Mouse (Mus musculus): Measurements from ENCODE around the gene Zfp2. TPM values are rescaled to one million over a fixed set of nuclear protein-coding genes. Genes with fewer than 3 reads are reported as not detected.

The Zfp2 gene
- polyA plus RNA-seq, 1 experiment from 2014 or later: 9.2 TPM

- peak; percentile 77 for ATAC-seq (replicated peaks; ENCODE audit: insufficient number of reproducible peaks, low FRiP score, low TSS enrichment)
- Histone ChIP-seq H3K9me3 (replicated peaks; ENCODE audit: control insufficient read depth, low read length) (no peaks in the 10 kb centered on the region; the same call in none of the 2 replicates), H3K27ac (ENCODE audit: low read depth, low read length) (no peak within 1 kb of the TSS), H3K36me3 (ENCODE audit: control insufficient read depth, insufficient read depth, low read length) (peaks cover 3% of the 10 kb centered on the region; the same call in 1 of the 2 replicates), H3K4me2 (peak within 1 kb of the TSS; percentile 72), H3K9ac (ENCODE audit: low read depth, low read length) (peak within 1 kb of the TSS; percentile 71), H3K27me3 (ENCODE audit: control insufficient read depth, insufficient read depth, low read length) (no peaks in the 10 kb centered on the region), H3K4me3 (ENCODE audit: low read depth, low read length) (peak within 1 kb of the TSS; percentile 43), H3K4me1 (ENCODE audit: control insufficient read depth, insufficient read depth, low read length) (0 out of 2 replicates have a peak, but pooled peaks cover 3% of the 10 kb centered on the region)
- WGBS (ENCODE audit: insufficient replicate concordance): 6% methylated on average over 26 of the region's 26 CpGs
Observed at GRCm38 (mm10) chr11:50887390-50888128, 28.4 kb downstream of the Zfp2 start, which contains the start of gene Zfp454. Gene Zfp454 (minus strand): TSS chr11:50887651.

DNA sequence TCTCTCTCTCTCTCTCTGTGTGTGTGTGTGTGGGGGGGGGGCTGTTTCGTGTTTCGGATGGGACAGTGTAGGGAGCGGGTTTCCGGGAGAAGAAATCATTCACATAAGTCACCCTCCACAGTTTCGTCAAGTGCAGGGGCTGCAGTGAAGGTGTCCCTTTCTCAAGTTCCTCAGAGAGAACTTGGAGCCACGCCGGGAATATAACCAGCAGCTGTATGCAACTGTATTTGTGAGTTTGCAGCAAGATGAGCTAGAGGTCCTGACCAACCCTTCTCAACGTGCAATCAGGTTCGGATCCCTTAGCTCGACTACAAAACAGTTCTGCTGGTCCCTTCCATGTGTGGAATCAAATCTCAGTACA is 29.1 kb downstream of the Zfp2 start:
- ATAC-seq (replicated peaks; ENCODE audit: insufficient number of reproducible peaks, low FRiP score, low TSS enrichment): no peak

GRCm38 (mm10) chr11:50886231-50886932 is 29.6 kb downstream of the Zfp2 start:
- Histone ChIP-seq H3K9ac (ENCODE audit: low read depth, low read length) (peak overlapping the region; percentile 71), H3K36me3 (ENCODE audit: control insufficient read depth, insufficient read depth, low read length) (peaks cover 3% of the 10 kb centered on the region; the same call in 1 of the 2 replicates), H3K4me1 (ENCODE audit: control insufficient read depth, insufficient read depth, low read length) (0 out of 2 replicates have a peak, but pooled peaks cover 3% of the 10 kb centered on the region), H3K27me3 (ENCODE audit: control insufficient read depth, insufficient read depth, low read length) (no peaks in the 10 kb centered on the region), H3K9me3 (replicated peaks; ENCODE audit: control insufficient read depth, low read length) (no peaks in the 10 kb centered on the region), H3K4me3 (ENCODE audit: low read depth, low read length) (peak overlapping the region; percentile 43), H3K27ac (ENCODE audit: low read depth, low read length) (no peak overlapping the region), H3K4me2 (peak overlapping the region; percentile 72)
- ATAC-seq (replicated peaks; ENCODE audit: insufficient number of reproducible peaks, low FRiP score, low TSS enrichment): no peak
- 46% methylated on average over 8 of the region's 8 CpGs for WGBS (ENCODE audit: insufficient replicate concordance)

More for the DNA sequence above, 29.1 kb downstream of the Zfp2 start:
- Histone ChIP-seq H3K9ac (ENCODE audit: low read depth, low read length) (peak overlapping the region; percentile 71), H3K9me3 (replicated peaks; ENCODE audit: control insufficient read depth, low read length) (no peaks in the 10 kb centered on the region; the same call in 1 of the 2 replicates), H3K27ac (ENCODE audit: low read depth, low read length) (no peak overlapping the region), H3K36me3 (ENCODE audit: control insufficient read depth, insufficient read depth, low read length) (peaks cover 3% of the 10 kb centered on the region; the same call in 1 of the 2 replicates), H3K27me3 (ENCODE audit: control insufficient read depth, insufficient read depth, low read length) (no peaks in the 10 kb centered on the region), H3K4me3 (ENCODE audit: low read depth, low read length) (peak overlapping the region; percentile 43), H3K4me1 (ENCODE audit: control insufficient read depth, insufficient read depth, low read length) (0 out of 2 replicates have a peak, but pooled peaks cover 3% of the 10 kb centered on the region), H3K4me2 (peak overlapping the region; percentile 72)
- 25% methylated on average over 10 of the region's 10 CpGs for WGBS (ENCODE audit: insufficient replicate concordance)

- no peaks in the 10 kb centered on the region for H3K27me3 ChIP-seq (ENCODE audit: control insufficient read depth, insufficient read depth, low read length)
- 0 out of 2 replicates have a peak, but pooled peaks cover 3% of the 10 kb centered on the region for H3K4me1 ChIP-seq (ENCODE audit: control insufficient read depth, insufficient read depth, low read length)
- H3K9me3 ChIP-seq (replicated peaks; ENCODE audit: control insufficient read depth, low read length): no peaks in the 10 kb centered on the region; the same call in 1 of the 2 replicates
- no peak for ATAC-seq (replicated peaks; ENCODE audit: insufficient number of reproducible peaks, low FRiP score, low TSS enrichment)
- H3K9ac ChIP-seq (ENCODE audit: low read depth, low read length): no peak overlapping the region
- 65% methylated on average over 3 of the region's 3 CpGs for WGBS (ENCODE audit: insufficient replicate concordance)
- no peak overlapping the region for H3K4me3 ChIP-seq (ENCODE audit: low read depth, low read length)
- H3K36me3 ChIP-seq (ENCODE audit: control insufficient read depth, insufficient read depth, low read length): peaks cover 19% of the 10 kb centered on the region
- no peak overlapping the region for H3K27ac ChIP-seq (ENCODE audit: low read depth, low read length)
- no peak overlapping the region for H3K4me2 ChIP-seq
Observed at GRCm38 (mm10) chr11:50883756-50884155, 32.2 kb downstream of the Zfp2 start.

DNA sequence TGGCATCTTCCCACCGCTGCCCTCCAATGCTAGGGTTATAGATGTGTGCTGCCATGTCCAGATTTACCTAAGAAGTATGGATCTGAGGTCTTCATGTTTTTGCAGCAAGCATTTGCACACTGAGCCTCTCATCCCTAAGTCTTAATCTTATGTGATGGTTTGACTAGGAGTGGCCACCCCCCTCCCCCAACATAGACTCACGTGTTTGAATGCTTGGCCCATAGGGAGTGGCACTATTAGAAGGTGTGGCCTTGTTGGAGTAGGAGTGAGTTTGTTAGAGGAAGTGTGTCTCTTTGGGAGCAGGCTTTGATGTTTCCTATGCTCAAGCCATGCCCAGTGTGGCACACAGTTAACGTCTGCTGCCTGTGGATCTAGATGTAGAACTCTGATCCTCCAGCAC is 37.3 kb downstream of the Zfp2 start:
- Histone ChIP-seq H3K4me2 (no peak overlapping the region), H3K9me3 (replicated peaks; ENCODE audit: control insufficient read depth, low read length) (peaks cover 11% of the 10 kb centered on the region), H3K4me1 (ENCODE audit: control insufficient read depth, insufficient read depth, low read length) (no peaks in the 10 kb centered on the region), H3K9ac (ENCODE audit: low read depth, low read length) (no peak overlapping the region), H3K36me3 (ENCODE audit: control insufficient read depth, insufficient read depth, low read length) (peaks cover 32% of the 10 kb centered on the region), H3K27me3 (ENCODE audit: control insufficient read depth, insufficient read depth, low read length) (no peaks in the 10 kb centered on the region), H3K27ac (ENCODE audit: low read depth, low read length) (no peak overlapping the region), H3K4me3 (ENCODE audit: low read depth, low read length) (no peak overlapping the region)
- ATAC-seq (replicated peaks; ENCODE audit: insufficient number of reproducible peaks, low FRiP score, low TSS enrichment): no peak
- WGBS (ENCODE audit: insufficient replicate concordance): 85% methylated on average over 3 of the region's 3 CpGs

GRCm38 (mm10) chr11:50850989-50851601 is 64.9 kb downstream of the Zfp2 start:
- WGBS (ENCODE audit: insufficient replicate concordance): under 1% methylated on average over 68 of the region's 72 CpGs
- ATAC-seq (replicated peaks; ENCODE audit: insufficient number of reproducible peaks, low FRiP score, low TSS enrichment): no peak
- peaks cover 8% of the 10 kb centered on the region for H3K4me1 ChIP-seq (ENCODE audit: control insufficient read depth, insufficient read depth, low read length)
- H3K27ac ChIP-seq (ENCODE audit: low read depth, low read length): no peak overlapping the region
- peak overlapping the region; percentile 94 for H3K4me2 ChIP-seq
- peak overlapping the region; percentile 53 for H3K4me3 ChIP-seq (ENCODE audit: low read depth, low read length)
- H3K27me3 ChIP-seq (ENCODE audit: control insufficient read depth, insufficient read depth, low read length): peaks cover 52% of the 10 kb centered on the region
- H3K9me3 ChIP-seq (replicated peaks; ENCODE audit: control insufficient read depth, low read length): peaks cover 3% of the 10 kb centered on the region; the same call in 1 of the 2 replicates
- H3K36me3 ChIP-seq (ENCODE audit: control insufficient read depth, insufficient read depth, low read length): no peaks in the 10 kb centered on the region
- H3K9ac ChIP-seq (ENCODE audit: low read depth, low read length): 0 out of 2 replicates have a peak overlapping the region, but pooled peaks have one; percentile 28

DNA sequence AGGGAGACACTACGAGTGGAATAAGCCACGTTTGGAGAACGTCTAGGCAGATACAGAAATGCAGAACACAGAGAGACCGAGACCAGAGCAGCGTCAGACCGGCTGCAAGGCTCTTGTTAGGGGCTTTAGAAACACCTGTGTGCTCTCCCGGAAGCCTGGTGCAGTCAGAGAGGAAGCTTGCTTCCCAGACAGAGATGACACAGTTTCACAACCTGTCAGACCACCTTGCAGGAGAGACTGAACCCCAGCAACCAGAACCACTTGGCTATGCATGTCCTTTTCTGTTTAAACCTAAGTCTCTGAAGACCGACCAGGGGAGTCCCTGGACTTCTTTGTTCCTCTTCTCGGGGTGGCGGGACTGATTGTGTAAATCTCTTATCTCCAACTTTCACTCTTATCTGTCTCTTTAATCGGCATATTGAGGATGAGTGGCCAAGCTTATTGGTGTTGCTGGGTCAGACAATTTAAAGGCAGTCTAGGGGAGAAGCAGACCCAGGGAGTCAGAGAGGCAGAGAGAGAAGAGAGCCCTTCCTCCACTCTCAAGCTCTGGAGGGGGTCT is 65.7 kb downstream of the Zfp2 start, which contains the start of gene Grm6:
TSS of gene Grm6 (plus strand) at position 509 of the 559 bp plus-strand sequence.
- H3K36me3 ChIP-seq (ENCODE audit: control insufficient read depth, insufficient read depth, low read length): no peaks in the 10 kb centered on the region
- ATAC-seq (replicated peaks; ENCODE audit: insufficient number of reproducible peaks, low FRiP score, low TSS enrichment): no peak
- WGBS (ENCODE audit: insufficient replicate concordance): 4% methylated on average over 11 of the region's 11 CpGs
- 0 out of 2 replicates have a peak within 1 kb of the TSS, but pooled peaks have one; percentile 28 for H3K9ac ChIP-seq (ENCODE audit: low read depth, low read length)
- H3K27ac ChIP-seq (ENCODE audit: low read depth, low read length): no peak within 1 kb of the TSS
- H3K27me3 ChIP-seq (ENCODE audit: control insufficient read depth, insufficient read depth, low read length): peaks cover 52% of the 10 kb centered on the region
- H3K4me1 ChIP-seq (ENCODE audit: control insufficient read depth, insufficient read depth, low read length): peaks cover 8% of the 10 kb centered on the region
- H3K4me2 ChIP-seq: peak within 1 kb of the TSS; percentile 94
- H3K4me3 ChIP-seq (ENCODE audit: low read depth, low read length): peak within 1 kb of the TSS; percentile 53
- H3K9me3 ChIP-seq (replicated peaks; ENCODE audit: control insufficient read depth, low read length): peaks cover 3% of the 10 kb centered on the region; the same call in 1 of the 2 replicates

DNA sequence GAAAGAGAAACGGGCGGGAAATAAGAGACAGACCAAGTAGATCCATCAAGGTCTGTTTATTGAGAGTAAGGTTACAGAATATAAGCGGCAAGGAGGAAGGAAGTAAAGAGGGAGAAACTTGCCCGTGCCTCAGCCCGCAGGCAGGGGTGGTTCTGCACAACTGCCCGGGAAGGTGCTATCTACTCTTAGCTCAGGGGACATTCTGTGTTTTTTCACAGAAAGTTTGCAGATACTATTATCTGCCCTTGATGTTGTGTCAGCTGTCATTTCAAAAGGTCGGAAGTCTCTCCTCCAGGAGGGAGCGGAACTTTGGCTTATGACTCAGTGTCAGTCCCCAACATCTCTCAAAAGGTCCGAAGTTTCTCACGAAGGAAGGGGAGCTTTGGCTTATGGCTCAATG is 66.7 kb downstream of the Zfp2 start:
- Histone ChIP-seq H3K27me3 (ENCODE audit: control insufficient read depth, insufficient read depth, low read length) (peaks cover 52% of the 10 kb centered on the region), H3K9ac (ENCODE audit: low read depth, low read length) (no peak overlapping the region), H3K9me3 (replicated peaks; ENCODE audit: control insufficient read depth, low read length) (peaks cover 3% of the 10 kb centered on the region; the same call in 1 of the 2 replicates), H3K4me1 (ENCODE audit: control insufficient read depth, insufficient read depth, low read length) (peaks cover 8% of the 10 kb centered on the region), H3K4me2 (peak overlapping the region; percentile 94), H3K27ac (ENCODE audit: low read depth, low read length) (no peak overlapping the region), H3K4me3 (ENCODE audit: low read depth, low read length) (no peak overlapping the region), H3K36me3 (ENCODE audit: control insufficient read depth, insufficient read depth, low read length) (no peaks in the 10 kb centered on the region)
- WGBS (ENCODE audit: insufficient replicate concordance): 4% methylated on average over 10 of the region's 10 CpGs
- ATAC-seq (replicated peaks; ENCODE audit: insufficient number of reproducible peaks, low FRiP score, low TSS enrichment): no peak

All from heart, embryonic 11.5 days (tissue).